Mouse (Mus musculus) lung, postnatal 0 days (tissue): ENCODE results near the gene Strip1.
A peak's percentile ranks its signal among the peaks of the same experiment; 100 is the strongest.

ENCODE experiments used
- CTCF ChIP-seq: IDR thresholded peaks from 2 replicates; pipeline ENCODE4 v1.5.1; 2016; ENCODE audit warnings: antibody characterized with exemption, mild to moderate bottlenecking
- EP300 ChIP-seq: IDR thresholded peaks from 2 replicates; pipeline ENCODE4 v1.6.1; 2016; ENCODE audit warnings: antibody characterized with exemption, mild to moderate bottlenecking, control low read depth

DNA sequence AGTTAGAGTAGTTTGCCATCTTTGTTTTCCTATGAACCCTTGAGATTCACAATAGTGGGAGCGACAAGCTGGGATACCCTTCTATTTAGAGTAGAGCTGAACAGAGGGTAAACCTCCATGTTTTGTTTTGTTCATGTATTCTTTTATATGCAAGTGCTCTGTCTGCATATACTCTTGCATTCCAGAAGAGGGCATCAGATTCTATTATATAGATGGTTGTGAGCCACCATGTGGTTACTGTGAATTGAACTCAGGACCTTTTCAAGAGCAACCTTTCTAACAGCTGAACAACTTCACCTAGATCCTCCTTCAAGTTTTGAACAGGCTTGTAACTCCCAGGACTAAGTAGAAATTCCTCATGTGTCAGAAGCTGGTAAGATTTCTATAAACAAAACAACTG lies 27.5 kb upstream of the Strip1 start:
- TF ChIP-seq CTCF (peak; percentile 45), EP300 (no peak)
